Mouse (Mus musculus) heart, postnatal 10 days (tissue): Measurements from ENCODE around the gene Ncbp3. TPM values are rescaled to one million over a fixed set of nuclear protein-coding genes. Genes with fewer than 3 reads are reported as not detected.

Experiments
- DNase-seq, 2 experiments: peaks; one replicate each; pipeline ENCODE4 v3.0.0; 2021
- intact Hi-C: fragments of 180-260 bp; cut with DNase I; formaldehyde crosslinking; loops from one replicate; pipeline ENCODE4 v1.15.1; 2025
- total RNA-seq, 2 experiments: library from RNA; stranded (reverse); gene quantifications; 2 replicates each; pipeline ENCODE4 v1.2.3; 2021

Ncbp3 gene
- total RNA-seq, 2 experiments from 2014 or later, result 9.0 TPM

GRCm38 (mm10) chr11:73026961-73027360, 20.6 kb upstream of the Ncbp3 start:
- DNase-seq, result no peak
- intact Hi-C loops, result no loop called here

- intact Hi-C loops, result no loop called here
- peak; percentile 91 to 93 for DNase-seq
These were observed 16.6 kb upstream of the Ncbp3 start for GRCm38 (mm10) chr11:73030821-73031498.

- DNase-seq, result no peak
- intact Hi-C loops, result no loop called here
These were observed 16.0 kb upstream of the Ncbp3 start for GRCm38 (mm10) chr11:73031536-73031935.

GRCm38 (mm10) chr11:73036077-73036476, 11.5 kb upstream of the Ncbp3 start:
- intact Hi-C loops, result no loop called here
- DNase-seq, result no peak

DNA sequence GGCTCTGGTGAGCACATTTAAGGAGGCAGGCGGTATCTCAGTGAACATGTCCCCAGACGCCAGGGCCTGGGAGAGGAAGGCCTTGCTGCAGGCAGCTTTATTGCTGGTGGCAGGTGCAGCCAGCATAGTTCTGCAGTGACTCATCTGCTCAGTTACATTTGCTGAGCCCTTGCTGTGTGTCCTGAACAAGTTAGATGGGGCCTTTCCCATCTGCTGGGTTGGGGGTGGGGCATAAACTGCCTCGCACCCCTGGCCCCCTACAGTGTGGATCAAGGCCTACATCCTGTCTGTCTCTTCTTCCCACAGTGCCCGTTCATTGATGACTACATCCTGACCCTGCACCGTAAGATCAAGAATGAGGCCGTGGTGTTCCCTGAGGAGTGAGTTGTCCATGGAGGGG, 10.7 kb upstream of the Ncbp3 start:
- DNase-seq, result no peak
- intact Hi-C loops, result no loop called here

DNA sequence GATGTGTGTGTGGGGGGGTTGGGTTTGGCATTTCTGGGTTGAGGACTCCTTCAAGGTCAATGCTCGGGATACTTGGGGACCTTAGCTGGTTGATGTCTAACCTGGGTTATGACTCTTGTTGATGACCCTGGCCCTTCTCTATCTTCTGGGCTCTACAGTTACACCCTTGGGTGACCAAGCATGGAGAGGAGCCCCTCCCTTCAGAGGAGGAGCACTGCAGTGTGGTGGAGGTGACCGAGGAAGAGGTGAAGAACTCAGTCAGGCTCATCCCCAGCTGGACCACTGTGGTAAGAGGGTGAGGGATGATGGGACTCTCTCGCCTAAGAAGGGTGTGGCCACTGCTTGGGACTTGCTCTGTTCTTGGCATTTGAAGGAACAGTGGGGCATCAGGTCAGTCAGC, 9.9 kb upstream of the Ncbp3 start:
- no peak for DNase-seq
- intact Hi-C loops, result loop anchor here (2.0 kb wide), 1 partner anchor 111 kb away; no protein-coding TSS in a partner anchor

GRCm38 (mm10) chr11:73039102-73039799, 8.3 kb upstream of the Ncbp3 start:
- intact Hi-C loops, result loop anchor here (1.0 to 2.0 kb wide), 2 partner anchors 32 to 112 kb away; no protein-coding TSS in a partner anchor
- DNase-seq, result peak; percentile 79 to 87

DNA sequence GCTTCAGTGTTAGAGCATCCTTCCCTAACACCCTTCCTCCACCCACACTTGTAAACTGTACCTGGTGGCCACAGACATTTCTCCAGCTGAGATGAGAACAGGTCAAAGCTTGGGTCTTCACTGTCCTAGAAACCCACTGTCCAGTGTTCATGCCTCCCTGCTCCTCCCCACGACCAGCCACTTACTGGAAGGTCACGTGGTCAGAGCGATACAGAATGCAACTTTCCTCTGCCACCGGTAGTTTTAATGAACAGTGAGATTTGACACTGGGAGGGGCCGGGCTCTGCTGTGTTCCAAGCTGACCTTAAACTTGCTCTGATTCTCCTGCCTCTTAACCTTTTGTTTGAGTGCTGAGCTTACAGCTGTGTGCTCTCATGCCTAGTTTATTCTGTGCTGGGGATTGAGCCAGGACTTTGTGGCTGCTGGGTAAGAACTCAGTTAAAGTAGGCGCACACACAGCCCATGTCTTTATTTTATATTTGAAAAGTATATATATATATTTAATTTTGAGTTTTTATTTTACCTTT, 3.3 kb upstream of the Ncbp3 start:
- intact Hi-C loops, result no loop called here
- no peak for DNase-seq

DNA sequence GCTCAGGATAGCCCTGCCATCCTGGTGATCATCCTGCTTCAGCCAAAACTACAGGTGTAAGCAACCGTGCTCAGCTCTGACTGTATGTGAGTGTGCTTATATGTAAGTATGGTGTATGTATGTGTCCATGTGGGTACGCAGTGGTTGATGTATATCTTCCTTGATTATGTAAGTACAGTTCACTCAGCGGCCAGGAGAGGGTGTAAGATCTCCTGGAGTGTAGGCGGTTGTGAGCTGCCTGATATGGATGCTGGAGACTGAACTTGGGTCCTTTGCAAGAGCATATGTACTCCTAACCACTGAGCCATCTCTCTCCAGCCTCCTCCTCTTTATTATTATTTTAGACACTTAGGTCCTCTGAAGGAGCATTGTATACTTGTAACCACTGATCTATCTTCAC, 2.8 kb upstream of the Ncbp3 start:
- intact Hi-C loops, result no loop called here

GRCm38 (mm10) chr11:73048030-73048876, 670 bp downstream of the Ncbp3 start:
- intact Hi-C loops, result no loop called here
- DNase-seq, result no peak

More for the DNA sequence above, 2.8 kb upstream of the Ncbp3 start:
- DNase-seq, result no peak

GRCm38 (mm10) chr11:73049335-73049734, 1.8 kb downstream of the Ncbp3 start:
- intact Hi-C loops, result no loop called here

DNA sequence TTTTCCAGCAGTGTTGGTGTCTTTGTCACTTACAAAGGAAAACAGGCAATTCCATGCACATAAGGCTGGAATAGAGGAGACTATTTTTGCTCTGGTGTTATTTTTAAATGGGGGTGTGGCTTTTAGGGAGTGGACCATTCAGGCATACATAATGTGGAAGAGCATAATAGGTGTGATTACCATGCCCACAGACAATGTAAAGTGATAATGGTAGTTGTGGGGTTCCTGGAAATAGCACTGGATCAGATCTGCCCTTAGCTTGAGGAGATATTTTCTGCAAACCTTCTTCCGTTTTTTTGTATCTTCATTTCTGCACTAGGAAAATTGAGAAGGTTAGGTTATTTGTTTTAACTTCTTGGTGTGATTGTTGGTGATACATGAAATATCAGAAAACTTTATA, 5.2 kb downstream of the Ncbp3 start:
- DNase-seq, result no peak
- intact Hi-C loops, result no loop called here

More at GRCm38 (mm10) chr11:73049335-73049734, 1.8 kb downstream of the Ncbp3 start:
- DNase-seq, result peak; percentile 78 to 88

DNA sequence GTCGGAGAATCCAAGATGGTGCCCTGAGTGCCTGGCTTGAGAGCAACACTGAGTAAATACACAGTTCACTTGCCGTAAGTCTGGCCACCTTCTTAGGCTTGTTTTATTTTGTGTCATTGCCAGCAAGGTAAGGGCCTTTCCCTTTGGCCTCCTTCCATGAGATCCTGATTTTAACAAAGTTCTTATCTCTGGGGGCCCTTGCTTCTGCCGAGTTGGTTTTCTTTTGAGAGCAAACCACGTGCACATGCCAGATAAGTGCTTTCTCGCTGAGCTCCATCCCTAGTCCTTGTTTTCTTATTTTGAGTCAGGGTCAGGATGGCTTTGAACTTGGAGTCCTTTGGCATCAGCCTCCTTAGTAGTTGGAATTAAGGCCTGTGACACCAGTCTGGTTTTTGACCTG, 10.1 kb downstream of the Ncbp3 start:
- DNase-seq, result no peak
- intact Hi-C loops, result no loop called here

DNA sequence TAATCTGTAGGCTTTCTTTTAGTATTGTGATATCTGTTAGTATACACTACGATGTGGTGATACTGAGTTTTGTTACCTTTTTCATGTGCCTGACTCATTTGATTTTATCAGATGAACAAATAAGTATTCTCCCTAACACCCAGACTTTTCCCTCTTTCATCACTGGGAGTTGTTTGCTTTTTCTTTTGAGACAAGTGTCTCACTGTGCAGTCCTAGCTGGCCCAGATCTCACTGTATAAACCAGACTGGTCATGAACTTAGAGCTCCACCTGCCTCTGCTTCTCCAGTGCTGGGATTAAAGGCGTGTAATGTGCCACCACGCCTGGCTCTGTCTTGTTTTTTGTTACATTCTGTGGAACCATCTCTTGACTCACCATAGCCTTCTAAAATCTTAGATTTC, 12.0 kb downstream of the Ncbp3 start:
- intact Hi-C loops, result no loop called here
- DNase-seq, result no peak

- intact Hi-C loops, result no loop called here
These were observed 13.8 kb downstream of the Ncbp3 start for GRCm38 (mm10) chr11:73061413-73061812.

GRCm38 (mm10) chr11:73071839-73072238, 24.3 kb downstream of the Ncbp3 start:
- peak; percentile 31 to 60 for DNase-seq
- intact Hi-C loops, result loop anchor here (1.0 to 5.0 kb wide), 3 partner anchors 35 to 1299 kb away; no protein-coding TSS in a partner anchor

More at GRCm38 (mm10) chr11:73061413-73061812, 13.8 kb downstream of the Ncbp3 start:
- no peak for DNase-seq

DNA sequence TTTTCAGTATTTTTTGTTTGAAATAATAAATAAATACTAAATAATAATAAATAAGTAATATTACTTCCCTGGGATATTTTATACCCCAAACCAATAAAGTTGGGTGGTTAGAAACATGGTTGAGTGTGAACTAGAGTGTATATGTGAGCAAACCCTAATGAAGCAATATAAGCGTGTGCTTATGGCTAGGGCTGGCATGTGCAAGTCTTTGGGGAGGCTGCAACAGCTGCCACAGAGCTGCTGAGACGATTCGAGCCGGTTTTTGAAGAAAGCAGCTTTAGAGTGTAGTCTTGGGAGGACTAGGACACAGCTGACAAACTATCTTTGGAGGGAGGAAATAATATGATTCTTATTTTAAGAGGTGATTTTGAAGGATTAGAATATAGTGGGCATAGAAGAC, 28.7 kb downstream of the Ncbp3 start:
- intact Hi-C loops, result no loop called here

DNA sequence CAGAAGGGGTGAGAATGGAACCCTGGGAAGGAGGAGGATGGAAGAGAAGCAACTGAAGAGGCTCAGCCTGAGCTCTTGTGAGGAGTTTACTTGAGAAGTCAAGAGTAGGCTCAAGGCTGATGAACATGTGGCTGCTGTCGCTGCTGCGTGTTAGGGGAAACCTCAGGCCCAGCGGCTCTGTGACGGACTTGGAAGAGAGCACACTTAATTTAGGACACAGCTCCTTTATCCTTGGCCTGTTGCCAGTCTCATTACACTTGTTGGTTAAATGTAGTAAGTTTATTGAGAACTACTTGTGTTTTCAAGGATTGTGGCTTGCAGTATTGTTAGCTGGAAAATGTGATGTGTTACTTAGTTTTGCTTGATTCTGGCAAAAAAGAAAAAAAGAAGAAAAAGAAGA, 29.1 kb downstream of the Ncbp3 start:
- intact Hi-C loops, result no loop called here
- peak in 1 of 2 experiments; percentile 11 for DNase-seq

More for the DNA sequence above, 28.7 kb downstream of the Ncbp3 start:
- DNase-seq, result no peak

DNA sequence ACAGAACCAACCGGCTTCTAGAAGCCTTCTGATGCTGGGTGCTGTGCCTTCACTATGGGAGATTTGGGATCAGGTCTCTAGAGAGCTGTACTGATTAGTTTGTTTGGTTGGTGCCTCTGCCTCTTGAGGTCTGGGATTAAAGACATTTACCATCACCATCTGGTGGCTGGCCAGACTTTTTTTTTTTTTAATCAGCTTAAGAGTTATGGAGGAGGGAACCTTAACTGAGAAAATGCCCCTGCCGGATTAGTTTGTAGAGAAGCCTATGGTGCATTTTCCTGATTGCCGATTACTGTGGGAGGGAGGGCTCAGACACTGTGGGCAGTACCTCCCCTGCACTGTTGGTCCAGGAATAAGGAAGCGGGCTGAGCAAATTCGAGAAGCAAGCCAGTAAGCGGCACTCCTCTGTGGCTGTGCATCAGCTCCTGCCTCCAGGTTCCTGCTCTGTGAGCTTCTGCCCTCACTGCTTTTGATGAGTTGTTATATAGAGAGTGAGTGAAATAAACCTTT, 29.7 kb downstream of the Ncbp3 start:
- DNase-seq, result no peak
- intact Hi-C loops, result no loop called here

GRCm38 (mm10) chr11:73078615-73079014, 31.0 kb downstream of the Ncbp3 start:
- intact Hi-C loops, result no loop called here
- DNase-seq, result no peak

GRCm38 (mm10) chr11:73080306-73080705, 32.7 kb downstream of the Ncbp3 start:
- DNase-seq, result no peak
- intact Hi-C loops, result no loop called here
